In the genomic region with DNA sequence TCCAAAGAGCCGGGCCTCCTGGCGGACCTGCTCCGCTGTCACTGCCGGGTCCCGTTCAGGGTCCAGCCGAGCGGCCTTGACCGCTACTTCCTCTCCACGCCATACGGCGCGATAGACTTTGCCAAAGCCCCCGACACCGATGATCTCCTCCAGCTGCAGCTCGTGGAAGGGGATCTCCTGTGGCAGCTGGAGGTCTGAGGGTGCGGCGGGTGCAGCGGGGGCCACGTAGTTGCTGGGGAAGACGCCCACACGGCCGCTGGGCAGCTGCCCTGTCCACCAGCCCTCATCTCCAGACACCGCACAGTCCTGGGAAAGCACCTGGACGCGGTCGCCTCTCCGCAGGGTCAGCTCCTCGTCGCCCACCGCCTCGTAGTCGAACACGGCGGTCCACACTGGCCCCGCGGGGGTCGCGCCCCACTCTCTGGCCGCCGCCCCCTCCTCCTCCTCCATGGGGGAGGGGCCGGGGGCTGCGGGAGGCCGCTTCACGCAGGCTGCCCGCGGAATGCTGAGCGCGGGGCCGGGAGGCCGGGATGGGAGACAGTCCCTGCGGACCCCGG, we compare ENCODE assay signal across 1 mouse cellular context.
TF ChIP-seq lines count a peak whose summit lies in the region.

No protein-coding gene starts in this region.

TF ChIP-seq in CH12.LX, 34 proteins besides CTCF, POLR2A, EP300 and RAD21 (continued from another document):
- TF ChIP-seq KAT2A (IDR thresholded peaks at IDR 0.05; ENCODE audit: insufficient replicate concordance, low read length) (no peak), MAZ (IDR thresholded peaks at IDR 0.05; ENCODE audit: low read depth, low read length) (no peak), PAX5 (IDR thresholded peaks at IDR 0.05; ENCODE audit: low read length) (no peak), SIN3A (IDR thresholded peaks at IDR 0.05; ENCODE audit: low read length) (no peak), SMC3 (IDR thresholded peaks at IDR 0.05; ENCODE audit: low read depth, low read length) (no peak), IRF4 (IDR thresholded peaks at IDR 0.05; ENCODE audit: low read depth, low read length) (no peak), USF2 (conservative IDR thresholded peaks at IDR 0.05; ENCODE audit: low read depth, low read length) (no peak), ETS1 (conservative IDR thresholded peaks at IDR 0.05; ENCODE audit: low read depth, low read length) (no peak), ZC3H11A (IDR thresholded peaks at IDR 0.05; ENCODE audit: low read depth, low read length) (no peak), JUND (conservative IDR thresholded peaks at IDR 0.05; ENCODE audit: low read depth, low read length) (no peak), ZNF384 (IDR thresholded peaks at IDR 0.05; ENCODE audit: low read depth, low read length) (no peak)
